Mouse (Mus musculus): Measurements from ENCODE around the gene Cdh13. TPM values are rescaled to one million over a fixed set of nuclear protein-coding genes. Genes with fewer than 3 reads are reported as not detected.

Gene Cdh13
- polyA plus RNA-seq, 1 experiment: 9.4 TPM

DNA sequence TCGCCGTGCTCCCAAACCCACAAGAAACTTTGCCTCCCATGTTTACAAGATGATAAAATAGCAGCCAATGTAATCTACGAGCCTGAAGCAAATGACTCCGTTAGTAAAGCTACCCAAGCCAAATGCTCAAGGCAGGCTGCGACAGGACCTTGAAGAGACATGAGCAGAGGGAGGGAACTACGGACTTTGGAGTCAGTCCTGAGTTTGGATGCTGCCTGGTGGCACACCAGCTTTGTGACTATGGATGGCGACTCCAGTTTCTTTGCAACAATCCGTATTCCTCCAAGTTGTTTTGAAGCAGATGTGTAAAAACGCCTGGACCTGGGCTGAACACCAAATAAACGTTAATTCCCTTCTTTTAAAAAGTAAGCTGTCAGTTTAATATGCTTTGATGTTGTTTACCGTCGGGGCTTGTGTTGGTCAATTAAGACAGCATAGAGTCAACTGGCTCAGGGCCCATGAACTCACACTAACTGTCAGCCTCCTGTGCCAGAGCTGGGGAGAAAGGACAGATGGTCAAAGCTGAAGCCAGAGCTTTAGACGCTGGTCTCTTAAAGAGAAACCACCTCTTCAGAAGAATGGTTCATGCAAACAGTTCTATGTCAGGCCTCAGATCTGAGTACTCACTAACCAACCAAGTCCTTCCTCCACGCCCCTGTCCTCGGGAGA, 678.5 kb downstream of the Cdh13 start:
- H3K27me3 ChIP-seq (ENCODE audit: control insufficient read depth, insufficient read depth, insufficient read length): no peaks in the 10 kb centered on the region
- TF ChIP-seq FOSL1 (IDR thresholded peaks at IDR 0.05; ENCODE audit: insufficient read depth, low read length, poor library complexity, severe bottlenecking) (no peak), CEBPB (IDR thresholded peaks at IDR 0.05; ENCODE audit: low read depth) (no peak)
- no peaks in the 10 kb centered on the region for H3K79me2 ChIP-seq (ENCODE audit: control insufficient read depth, insufficient read depth)
- H3K36me3 ChIP-seq (ENCODE audit: control insufficient read depth, insufficient read depth): no peaks in the 10 kb centered on the region
- no peaks in the 10 kb centered on the region for H3K79me3 ChIP-seq (ENCODE audit: low read depth)
- no peak overlapping the region for H3ac ChIP-seq (ENCODE audit: control insufficient read depth, insufficient read length, low read depth)
- H3K4me3 ChIP-seq (ENCODE audit: insufficient read depth, poor library complexity, severe bottlenecking): no peak overlapping the region

DNA sequence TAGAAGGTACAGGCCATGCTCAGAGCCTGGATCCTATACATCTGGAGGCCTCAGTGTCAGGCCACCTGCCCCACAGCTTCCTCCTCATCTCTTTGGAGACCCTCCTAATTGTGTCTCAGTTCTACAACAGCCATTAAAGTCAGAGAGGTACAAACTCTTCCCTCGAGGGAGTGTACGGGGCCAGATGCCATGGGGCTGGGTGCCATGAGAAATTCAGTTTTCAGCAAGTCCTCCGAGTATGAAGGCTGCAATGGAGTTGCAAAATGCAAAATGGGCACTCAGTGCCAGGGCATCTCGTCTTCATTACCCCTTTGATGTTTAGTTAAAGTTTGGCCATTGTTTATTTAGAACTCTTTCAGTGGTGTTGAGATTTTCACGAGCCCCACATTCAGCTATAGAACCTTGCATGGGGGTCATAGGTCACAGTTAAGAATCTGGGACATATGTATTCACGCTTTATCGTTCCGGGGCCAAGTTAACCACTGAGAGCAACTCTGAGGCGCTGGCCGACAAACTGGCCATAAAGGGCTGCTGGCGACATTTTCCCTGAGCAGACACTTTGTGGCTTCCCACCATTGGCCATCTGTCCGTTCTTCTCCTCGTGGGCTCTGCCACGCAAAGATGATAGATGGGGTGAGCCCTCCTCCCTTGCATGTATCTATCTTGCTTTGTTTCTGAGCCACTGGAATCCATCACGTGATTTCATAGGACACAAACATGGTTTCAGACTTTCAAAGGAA, 681.7 kb downstream of the Cdh13 start:
- Histone ChIP-seq H3K36me3 (ENCODE audit: control insufficient read depth, insufficient read depth) (no peaks in the 10 kb centered on the region), H3K79me2 (ENCODE audit: control insufficient read depth, insufficient read depth) (no peaks in the 10 kb centered on the region), H3K79me3 (ENCODE audit: low read depth) (no peaks in the 10 kb centered on the region), H3ac (ENCODE audit: control insufficient read depth, insufficient read length, low read depth) (no peak overlapping the region), H3K27me3 (ENCODE audit: control insufficient read depth, insufficient read depth, insufficient read length) (no peaks in the 10 kb centered on the region), H3K4me3 (ENCODE audit: insufficient read depth, poor library complexity, severe bottlenecking) (no peak overlapping the region)
- TF ChIP-seq MYOG (IDR thresholded peaks at IDR 0.05; ENCODE audit: control insufficient read depth, extremely low read depth, insufficient read length) (no peak), USF1 (IDR thresholded peaks at IDR 0.05; ENCODE audit: low read depth) (no peak), CEBPB (IDR thresholded peaks at IDR 0.05; ENCODE audit: low read depth) (no peak), CTCF (IDR thresholded peaks at IDR 0.05; ENCODE audit: control insufficient read depth, insufficient read depth, insufficient read length) (no peak), FOSL1 (IDR thresholded peaks at IDR 0.05; ENCODE audit: insufficient read depth, low read length, poor library complexity, severe bottlenecking) (no peak), MYOD1 (IDR thresholded peaks at IDR 0.05; ENCODE audit: control insufficient read depth, insufficient read length, low read depth) (no peak), MAX (IDR thresholded peaks at IDR 0.05) (no peak)

DNA sequence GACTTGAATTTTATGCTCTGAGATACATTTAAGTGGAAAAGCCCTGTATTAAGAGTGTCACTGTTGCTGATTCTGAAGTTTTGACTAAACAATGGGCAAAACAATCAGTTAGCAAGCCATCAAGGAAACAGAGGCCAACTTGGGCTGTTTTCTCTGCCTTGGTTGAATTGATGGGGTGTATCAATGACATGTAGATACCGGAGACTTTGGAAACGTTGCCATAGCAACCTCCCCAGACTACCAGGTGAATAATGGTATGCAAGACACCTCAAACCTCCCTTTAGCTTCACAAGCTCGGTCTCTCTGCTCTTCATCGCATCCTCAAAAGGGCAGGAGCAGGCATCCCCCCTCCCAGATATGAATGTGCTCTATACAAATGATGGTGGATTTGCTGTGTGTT, 685.4 kb downstream of the Cdh13 start:
- TF ChIP-seq MYOG (IDR thresholded peaks at IDR 0.05; ENCODE audit: control insufficient read depth, extremely low read depth, insufficient read length) (no peak), FOSL1 (IDR thresholded peaks at IDR 0.05; ENCODE audit: insufficient read depth, low read length, poor library complexity, severe bottlenecking) (no peak), CEBPB (IDR thresholded peaks at IDR 0.05; ENCODE audit: low read depth) (no peak), CTCF (IDR thresholded peaks at IDR 0.05; ENCODE audit: control insufficient read depth, insufficient read depth, insufficient read length) (no peak), MAX (IDR thresholded peaks at IDR 0.05) (no peak), MYOD1 (IDR thresholded peaks at IDR 0.05; ENCODE audit: control insufficient read depth, insufficient read length, low read depth) (no peak), USF1 (IDR thresholded peaks at IDR 0.05; ENCODE audit: low read depth) (no peak)
- H3ac ChIP-seq (ENCODE audit: control insufficient read depth, insufficient read length, low read depth): no peak overlapping the region

DNA sequence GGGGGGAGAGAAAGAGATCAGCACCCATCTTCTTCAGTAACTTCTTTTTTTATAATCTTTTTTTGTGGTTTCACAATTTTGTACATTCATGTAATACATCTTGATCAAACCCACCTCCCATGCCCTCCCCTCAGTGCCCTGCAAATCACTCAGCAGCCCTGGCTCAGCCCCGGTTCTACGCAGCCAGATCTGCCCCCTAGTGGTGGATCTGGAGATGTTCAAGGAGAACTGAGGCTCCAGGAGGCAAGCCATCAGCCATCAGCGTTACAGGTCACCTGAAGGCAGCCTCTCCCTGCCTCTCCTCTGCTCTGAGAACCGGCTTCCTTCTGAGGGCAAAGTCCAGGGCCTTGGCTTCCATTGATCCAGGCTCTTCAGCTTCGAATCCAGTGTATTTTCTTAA, 696.3 kb downstream of the Cdh13 start:
- TF ChIP-seq FOSL1 (IDR thresholded peaks at IDR 0.05; ENCODE audit: insufficient read depth, low read length, poor library complexity, severe bottlenecking): no peak
- no peak for TF ChIP-seq MYOG (IDR thresholded peaks at IDR 0.05; ENCODE audit: control insufficient read depth, extremely low read depth, insufficient read length)
- TF ChIP-seq USF1 (IDR thresholded peaks at IDR 0.05; ENCODE audit: low read depth): no peak
- no peak for TF ChIP-seq CEBPB (IDR thresholded peaks at IDR 0.05; ENCODE audit: low read depth)
- TF ChIP-seq MYOD1 (IDR thresholded peaks at IDR 0.05; ENCODE audit: control insufficient read depth, insufficient read length, low read depth): no peak
- no peak for TF ChIP-seq MAX (IDR thresholded peaks at IDR 0.05)
- TF ChIP-seq CTCF (IDR thresholded peaks at IDR 0.05; ENCODE audit: control insufficient read depth, insufficient read depth, insufficient read length): peak; percentile 9
- H3K27me3 ChIP-seq (ENCODE audit: control insufficient read depth, insufficient read depth, insufficient read length): no peaks in the 10 kb centered on the region
- no peaks in the 10 kb centered on the region for H3K79me3 ChIP-seq (ENCODE audit: low read depth)
- no peaks in the 10 kb centered on the region for H3K79me2 ChIP-seq (ENCODE audit: control insufficient read depth, insufficient read depth)
- H3K4me3 ChIP-seq (ENCODE audit: insufficient read depth, poor library complexity, severe bottlenecking): no peak overlapping the region
- H3ac ChIP-seq (ENCODE audit: control insufficient read depth, insufficient read length, low read depth): no peak overlapping the region
- no peaks in the 10 kb centered on the region for H3K36me3 ChIP-seq (ENCODE audit: control insufficient read depth, insufficient read depth)

More for the DNA sequence above, 685.4 kb downstream of the Cdh13 start:
- Histone ChIP-seq H3K4me3 (ENCODE audit: insufficient read depth, poor library complexity, severe bottlenecking) (no peak overlapping the region), H3K36me3 (ENCODE audit: control insufficient read depth, insufficient read depth) (no peaks in the 10 kb centered on the region), H3K79me2 (ENCODE audit: control insufficient read depth, insufficient read depth) (no peaks in the 10 kb centered on the region), H3K79me3 (ENCODE audit: low read depth) (no peaks in the 10 kb centered on the region), H3K27me3 (ENCODE audit: control insufficient read depth, insufficient read depth, insufficient read length) (no peaks in the 10 kb centered on the region)

DNA sequence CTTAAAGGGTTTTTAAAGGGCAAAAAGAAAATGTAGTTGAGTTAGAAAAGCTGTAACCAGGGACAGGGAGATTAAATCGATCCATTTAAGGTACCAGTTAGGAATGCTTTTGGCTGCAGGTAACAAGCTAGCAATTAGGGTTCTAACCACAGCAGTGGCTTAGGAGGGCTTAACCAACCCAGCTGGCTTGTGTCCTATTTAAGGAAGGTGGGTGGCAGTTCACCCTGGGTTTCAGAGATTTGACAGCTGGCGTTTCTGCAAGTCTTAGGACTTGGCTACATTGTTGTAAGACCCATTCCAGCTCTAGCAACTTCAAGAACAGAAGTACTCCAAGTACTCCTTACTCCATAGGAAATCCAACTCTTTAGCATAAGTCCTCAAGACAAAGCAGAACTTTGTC, 700.2 kb downstream of the Cdh13 start:
- Histone ChIP-seq H3K27me3 (ENCODE audit: control insufficient read depth, insufficient read depth, insufficient read length) (no peaks in the 10 kb centered on the region), H3ac (ENCODE audit: control insufficient read depth, insufficient read length, low read depth) (no peak overlapping the region), H3K36me3 (ENCODE audit: control insufficient read depth, insufficient read depth) (no peaks in the 10 kb centered on the region), H3K79me2 (ENCODE audit: control insufficient read depth, insufficient read depth) (no peaks in the 10 kb centered on the region), H3K79me3 (ENCODE audit: low read depth) (no peaks in the 10 kb centered on the region), H3K4me3 (ENCODE audit: insufficient read depth, poor library complexity, severe bottlenecking) (no peak overlapping the region)
- TF ChIP-seq CEBPB (IDR thresholded peaks at IDR 0.05; ENCODE audit: low read depth): no peak
- no peak for TF ChIP-seq MAX (IDR thresholded peaks at IDR 0.05)
- TF ChIP-seq MYOD1 (IDR thresholded peaks at IDR 0.05; ENCODE audit: control insufficient read depth, insufficient read length, low read depth): no peak
- no peak for TF ChIP-seq CTCF (IDR thresholded peaks at IDR 0.05; ENCODE audit: control insufficient read depth, insufficient read depth, insufficient read length)
- no peak for TF ChIP-seq FOSL1 (IDR thresholded peaks at IDR 0.05; ENCODE audit: insufficient read depth, low read length, poor library complexity, severe bottlenecking)
- TF ChIP-seq MYOG (IDR thresholded peaks at IDR 0.05; ENCODE audit: control insufficient read depth, extremely low read depth, insufficient read length): no peak
- no peak for TF ChIP-seq USF1 (IDR thresholded peaks at IDR 0.05; ENCODE audit: low read depth)
